Mouse (Mus musculus) splenic B cell, adult 2 months (primary cell): ENCODE data around the gene Gm11492.

ENCODE experiments used
- DNase-seq: peaks from one replicate; pipeline ENCODE4 v3.0.0-alpha.2; 2011; ENCODE audit warnings: low read depth, low spot score
- H3K27me3 ChIP-seq: 2 replicates; pipeline ENCODE4 v1.6.1; 2012; ENCODE audit warnings: mild to moderate bottlenecking, low read length, moderate library complexity, mixed read lengths; ENCODE audit not compliant: control insufficient read depth, poor library complexity, insufficient read depth, severe bottlenecking
- H3K36me3 ChIP-seq: 2 replicates; pipeline ENCODE4 v1.6.1; 2012; ENCODE audit warnings: mild to moderate bottlenecking, low read length, moderate library complexity, mixed read lengths; ENCODE audit not compliant: control insufficient read depth, poor library complexity, insufficient read depth, severe bottlenecking

Gm11492 gene

DNA sequence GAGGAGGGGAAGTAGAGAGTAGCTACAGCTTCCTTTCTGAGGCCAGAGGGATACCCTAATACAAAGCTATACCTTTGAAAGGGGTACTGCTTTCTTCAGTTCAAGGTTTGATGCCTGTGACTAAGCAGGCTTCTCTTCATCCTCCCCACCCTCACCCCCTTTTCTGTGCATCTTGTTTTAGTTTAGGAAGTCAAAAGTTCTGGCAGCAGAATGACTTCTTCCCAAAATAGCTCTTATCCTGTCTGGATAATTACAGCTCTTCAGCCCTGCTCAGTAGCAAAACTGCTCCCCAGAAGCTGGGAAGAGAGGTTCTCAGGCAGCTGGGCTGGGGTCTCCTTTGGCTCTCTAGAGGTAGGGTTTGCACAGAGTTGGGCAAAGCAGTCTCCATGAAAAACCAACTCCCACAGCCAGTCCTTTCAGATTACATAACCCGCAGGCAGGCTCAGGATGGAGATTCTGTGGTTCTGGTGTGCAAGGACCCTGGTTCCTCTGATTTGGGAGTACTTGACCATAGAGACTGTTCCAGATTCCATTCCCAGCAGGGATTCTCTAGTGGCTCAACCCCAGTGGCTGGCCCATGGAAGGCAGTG is 5.0 kb downstream of the Gm11492 start:
- H3K27me3 ChIP-seq = no peaks in the 10 kb centered on the region
- H3K36me3 ChIP-seq = no peaks in the 10 kb centered on the region
- no peak for DNase-seq

DNA sequence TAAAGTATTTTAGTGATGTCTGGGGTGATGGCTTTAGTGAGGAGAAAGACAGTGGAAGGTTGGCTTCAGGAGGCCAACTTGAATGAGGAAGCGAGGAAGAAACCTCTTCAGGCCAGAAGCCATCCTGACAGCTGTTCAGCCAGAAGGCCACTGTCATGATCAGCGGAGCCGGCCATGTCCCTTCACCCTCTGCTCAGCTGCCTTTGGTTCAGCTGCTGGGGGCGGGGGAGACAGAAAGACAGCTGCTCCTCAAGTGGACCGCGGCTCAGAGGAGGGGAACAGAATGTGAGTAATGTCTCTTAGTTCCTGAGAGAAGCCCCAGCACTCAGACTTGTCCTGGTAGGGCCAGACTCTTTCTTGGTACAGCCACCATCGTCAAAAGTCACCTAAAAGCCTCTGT is 7.3 kb downstream of the Gm11492 start:
- Histone ChIP-seq H3K36me3 (no peaks in the 10 kb centered on the region), H3K27me3 (no peaks in the 10 kb centered on the region)
- DNase-seq = no peak

DNA sequence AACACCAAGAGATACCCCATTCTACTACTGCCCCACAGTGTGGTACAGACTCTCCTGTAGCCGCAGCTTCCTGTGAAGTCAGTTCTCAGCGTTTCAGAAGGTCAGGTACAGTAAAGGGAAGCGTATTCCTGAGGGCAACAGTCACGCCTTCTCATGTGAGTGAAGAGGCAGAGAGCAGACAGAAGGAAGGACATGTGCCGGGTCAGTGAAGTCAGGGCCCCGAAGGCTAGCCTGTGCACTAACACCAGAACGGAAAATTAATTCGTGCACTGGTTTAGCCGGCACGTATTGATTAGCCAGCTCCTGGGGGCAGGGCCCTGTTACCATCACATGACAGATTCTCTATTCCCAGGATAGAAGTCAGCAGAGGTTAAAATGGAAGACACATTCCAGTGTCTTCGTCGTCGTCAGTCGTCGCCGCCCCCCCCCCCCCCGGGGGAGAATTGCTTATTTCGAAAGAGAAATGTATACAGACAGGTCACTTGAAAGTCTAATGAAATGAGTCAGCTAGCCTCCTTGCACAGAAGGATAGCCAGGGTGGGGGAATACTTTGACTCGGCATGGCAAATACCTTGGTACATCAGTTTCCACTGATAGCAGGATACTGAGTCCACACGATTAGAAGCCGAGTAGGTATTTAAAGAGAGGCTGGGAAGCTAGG is 8.2 kb downstream of the Gm11492 start:
- Histone ChIP-seq H3K27me3 (no peaks in the 10 kb centered on the region), H3K36me3 (no peaks in the 10 kb centered on the region)
- DNase-seq = no peak

DNA sequence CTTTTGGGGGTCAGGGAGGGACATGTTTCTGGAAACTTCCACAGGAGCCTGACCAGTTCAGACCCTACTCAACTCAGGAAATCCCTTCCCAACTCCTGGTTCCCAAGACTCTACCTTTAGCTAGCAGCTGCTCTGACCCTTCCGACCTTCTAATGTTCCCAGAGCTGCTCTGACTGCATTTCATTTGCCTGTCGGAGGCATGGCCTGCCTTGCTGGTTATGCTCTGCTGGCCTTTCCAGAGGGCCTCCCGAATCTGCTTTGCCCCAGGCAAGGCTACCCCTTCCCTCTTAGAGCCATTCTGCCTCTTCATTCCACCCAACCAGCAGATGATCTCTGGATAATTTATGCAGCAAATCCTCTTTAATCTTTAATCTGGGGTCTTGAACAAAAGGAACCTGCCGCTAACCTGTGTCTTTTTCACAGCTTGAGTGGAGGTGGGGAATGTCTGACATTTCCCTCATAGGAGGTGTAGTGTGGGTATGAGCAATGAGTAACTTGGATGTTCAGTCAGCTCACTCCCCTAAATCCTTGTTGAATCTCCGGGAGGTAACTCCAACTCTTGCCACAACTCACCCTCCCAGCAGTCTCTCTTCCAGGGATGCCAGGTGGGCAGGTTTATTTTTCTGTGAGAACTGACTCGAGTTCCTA is 11.3 kb downstream of the Gm11492 start:
- H3K36me3 ChIP-seq = no peaks in the 10 kb centered on the region
- DNase-seq = no peak

DNA sequence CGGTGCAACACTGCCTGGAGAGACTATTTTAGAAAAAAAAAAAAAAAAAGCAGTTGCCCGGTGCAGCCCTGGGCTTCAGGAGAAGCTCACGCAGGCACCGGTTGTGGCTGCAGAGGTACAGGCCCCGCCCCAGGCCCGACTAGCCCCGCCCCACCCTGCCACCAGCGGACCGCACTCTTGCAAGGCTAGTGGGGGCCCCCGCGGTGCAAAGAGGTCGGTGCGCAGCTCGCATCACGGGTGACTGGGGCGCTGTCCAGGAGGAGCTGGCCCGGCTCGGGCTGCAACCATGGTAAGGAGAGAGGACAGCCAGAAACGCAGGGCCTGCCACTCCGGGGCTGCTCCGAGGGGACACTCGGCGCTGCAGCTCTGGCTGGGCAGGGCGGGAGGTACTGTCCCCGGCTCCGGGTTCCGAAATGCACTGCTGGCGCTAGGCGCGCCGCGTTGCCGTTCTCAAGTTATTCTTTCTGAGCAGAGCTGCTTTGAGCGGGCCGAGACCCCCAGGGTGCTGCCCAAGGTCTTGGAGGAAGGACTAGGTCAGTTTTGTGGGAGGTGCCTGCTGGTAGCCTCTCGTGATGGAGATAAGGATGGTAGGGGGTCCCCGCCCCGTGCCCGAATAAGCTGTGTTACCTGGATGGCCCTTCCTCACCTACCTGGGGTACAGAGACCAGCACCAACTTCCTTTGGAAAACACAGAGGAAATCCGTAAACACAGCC is 12.0 kb downstream of the Gm11492 start:
- Histone ChIP-seq H3K27me3 (no peaks in the 10 kb centered on the region), H3K36me3 (no peaks in the 10 kb centered on the region)
- DNase-seq = peak; percentile 63

More for the DNA sequence above, 11.3 kb downstream of the Gm11492 start:
- H3K27me3 ChIP-seq = no peaks in the 10 kb centered on the region

DNA sequence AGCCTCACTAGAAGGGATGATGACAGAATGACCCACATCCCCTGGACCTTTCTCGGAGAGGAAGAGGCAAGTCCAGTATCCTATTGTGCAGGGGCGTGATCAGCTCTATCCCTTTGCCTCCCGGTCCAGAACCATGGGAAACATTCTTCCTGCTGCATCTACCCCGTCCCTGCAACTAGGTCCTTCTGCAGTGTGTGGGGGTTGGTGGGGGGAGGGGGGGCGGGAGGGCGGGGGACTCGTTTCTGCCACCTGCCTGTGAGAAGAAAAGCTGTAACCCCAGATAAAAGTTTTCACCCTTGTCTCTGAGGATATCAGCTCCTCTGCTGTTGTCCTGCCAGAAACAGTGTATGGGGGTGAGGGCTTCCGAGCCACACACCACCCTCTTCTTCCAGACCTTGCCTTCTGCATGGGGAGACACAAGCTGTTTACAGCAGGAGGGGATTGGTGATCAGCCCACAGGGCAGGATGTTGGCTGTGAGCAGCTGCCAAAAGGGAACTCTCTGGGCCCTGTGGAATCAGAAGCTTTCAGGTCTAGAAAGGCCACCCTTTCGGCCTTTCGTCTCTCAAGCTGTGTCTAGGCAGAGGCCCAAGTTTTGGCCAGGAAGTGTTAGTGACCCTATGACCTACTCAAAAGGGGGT is 12.6 kb downstream of the Gm11492 start:
- no peak for DNase-seq
- Histone ChIP-seq H3K36me3 (no peaks in the 10 kb centered on the region), H3K27me3 (no peaks in the 10 kb centered on the region)

DNA sequence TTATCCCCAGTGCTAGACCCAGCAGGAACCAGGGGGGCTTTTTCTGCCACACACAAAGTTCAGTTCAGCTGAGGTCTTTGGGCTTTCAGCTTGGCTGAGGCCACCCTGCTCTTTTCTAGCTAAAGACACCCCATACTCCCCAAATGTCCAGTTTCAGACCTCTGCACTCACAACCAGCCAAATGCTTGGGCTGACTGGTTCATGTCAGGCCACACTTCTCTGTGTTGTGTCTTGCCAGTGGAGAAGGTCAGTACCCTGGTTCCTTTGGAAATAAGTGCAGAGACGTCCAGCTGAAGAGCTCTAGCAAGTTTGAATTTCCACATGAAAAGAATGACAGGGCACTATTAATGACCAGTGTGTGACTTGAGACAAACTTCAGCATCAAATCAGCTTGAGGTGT is 13.3 kb downstream of the Gm11492 start:
- DNase-seq = no peak
- Histone ChIP-seq H3K27me3 (no peaks in the 10 kb centered on the region), H3K36me3 (no peaks in the 10 kb centered on the region)

DNA sequence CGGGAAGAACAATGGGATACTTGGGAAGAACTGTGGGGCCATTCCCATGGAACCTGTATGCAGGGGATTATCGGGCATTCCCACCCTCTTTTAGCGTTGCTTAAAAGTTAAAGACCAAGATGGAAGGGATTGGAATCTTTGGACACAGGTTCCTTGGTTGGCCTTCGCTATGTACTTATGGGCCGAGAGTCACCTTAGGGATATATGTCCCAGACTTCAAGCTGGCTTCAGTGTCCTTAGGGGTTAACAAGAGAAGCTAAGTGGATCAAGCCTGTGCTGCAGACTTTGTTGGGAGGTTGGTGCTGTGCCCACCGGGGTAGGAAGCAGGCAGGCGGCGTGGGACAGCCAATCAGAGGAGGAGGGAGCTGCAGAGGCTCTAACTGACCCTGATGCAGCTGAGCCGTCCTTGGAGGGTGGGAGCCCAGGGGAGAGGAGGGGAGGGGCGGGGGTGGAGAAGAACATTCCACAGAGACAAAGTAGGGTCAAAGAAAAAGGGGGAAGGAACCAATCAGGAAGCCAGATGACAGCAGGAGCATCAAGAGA is 14.2 kb downstream of the Gm11492 start:
- H3K36me3 ChIP-seq = no peaks in the 10 kb centered on the region
- no peaks in the 10 kb centered on the region for H3K27me3 ChIP-seq
- DNase-seq = no peak

DNA sequence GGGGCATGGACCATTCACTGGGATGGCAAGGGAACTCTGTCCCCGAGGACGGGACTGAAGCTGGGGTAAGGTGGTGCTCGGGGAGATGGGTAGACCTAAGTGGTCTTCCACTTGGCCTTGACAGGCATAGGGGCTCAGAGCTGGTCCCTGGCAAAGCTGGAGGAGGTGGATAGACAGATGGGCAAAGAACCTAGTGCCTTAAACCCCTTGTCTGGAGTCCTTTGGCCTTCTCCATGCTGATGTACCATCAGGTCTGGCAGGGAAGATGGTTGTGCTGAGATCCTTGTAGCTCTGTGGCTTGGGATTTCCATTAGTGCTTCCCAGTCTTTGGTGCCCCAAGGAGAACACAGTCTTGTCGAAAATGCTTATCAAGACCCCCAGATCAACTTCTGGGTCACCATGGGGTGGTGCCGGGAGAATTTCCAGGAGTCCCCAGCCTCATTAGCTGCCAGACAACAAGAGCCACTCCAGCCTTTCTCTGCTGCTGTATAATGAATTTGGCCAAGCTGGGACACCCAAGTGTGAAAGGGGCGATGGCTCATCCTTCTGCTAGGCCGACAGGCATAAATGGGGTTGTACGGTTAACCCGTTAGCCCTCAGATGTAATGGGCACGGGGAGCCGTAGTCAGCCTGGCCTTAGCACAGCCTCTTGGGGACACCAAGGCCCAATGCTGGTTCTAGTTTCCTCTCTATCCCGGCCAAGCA is 14.9 kb downstream of the Gm11492 start:
- Histone ChIP-seq H3K27me3 (no peaks in the 10 kb centered on the region), H3K36me3 (no peaks in the 10 kb centered on the region)
- no peak for DNase-seq

DNA sequence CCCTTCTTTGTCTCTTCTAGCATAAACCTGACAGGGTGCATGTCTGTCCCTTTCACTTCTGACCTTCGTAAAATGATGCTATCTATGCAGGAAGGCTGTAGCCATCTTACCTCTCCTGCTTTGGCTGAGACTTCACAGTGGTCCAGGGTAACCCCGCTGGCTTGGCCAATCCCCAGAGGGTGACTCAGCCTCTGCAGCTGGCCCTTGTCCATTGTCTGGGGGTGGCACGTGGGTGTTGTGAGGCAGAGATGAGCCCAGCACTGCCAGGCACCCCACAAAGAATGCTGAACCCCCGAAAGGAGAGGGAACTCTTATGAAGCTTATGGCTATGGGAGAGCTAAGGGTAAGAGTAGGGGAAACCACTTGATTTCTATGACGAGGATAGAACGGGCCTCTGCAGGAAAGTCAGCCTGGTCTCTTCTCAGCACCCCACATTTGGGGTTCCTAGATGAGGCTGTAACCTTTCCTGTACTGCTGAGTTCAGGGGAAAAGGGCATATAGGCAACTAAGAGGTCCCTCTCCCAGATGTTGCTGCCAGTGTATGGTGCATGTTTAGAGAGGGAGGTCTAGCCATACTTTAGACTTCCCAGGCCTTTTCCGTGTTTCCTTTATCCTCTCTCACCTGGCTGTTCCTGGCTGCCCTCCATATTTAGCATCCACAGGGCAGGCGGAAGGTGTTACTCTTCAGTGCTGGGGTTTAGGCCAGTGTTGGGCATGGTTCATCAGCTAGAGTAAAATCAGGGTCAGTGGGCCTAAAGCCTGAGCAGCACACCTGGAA is 15.7 kb downstream of the Gm11492 start:
- Histone ChIP-seq H3K27me3 (no peaks in the 10 kb centered on the region), H3K36me3 (no peaks in the 10 kb centered on the region)
- DNase-seq = no peak

DNA sequence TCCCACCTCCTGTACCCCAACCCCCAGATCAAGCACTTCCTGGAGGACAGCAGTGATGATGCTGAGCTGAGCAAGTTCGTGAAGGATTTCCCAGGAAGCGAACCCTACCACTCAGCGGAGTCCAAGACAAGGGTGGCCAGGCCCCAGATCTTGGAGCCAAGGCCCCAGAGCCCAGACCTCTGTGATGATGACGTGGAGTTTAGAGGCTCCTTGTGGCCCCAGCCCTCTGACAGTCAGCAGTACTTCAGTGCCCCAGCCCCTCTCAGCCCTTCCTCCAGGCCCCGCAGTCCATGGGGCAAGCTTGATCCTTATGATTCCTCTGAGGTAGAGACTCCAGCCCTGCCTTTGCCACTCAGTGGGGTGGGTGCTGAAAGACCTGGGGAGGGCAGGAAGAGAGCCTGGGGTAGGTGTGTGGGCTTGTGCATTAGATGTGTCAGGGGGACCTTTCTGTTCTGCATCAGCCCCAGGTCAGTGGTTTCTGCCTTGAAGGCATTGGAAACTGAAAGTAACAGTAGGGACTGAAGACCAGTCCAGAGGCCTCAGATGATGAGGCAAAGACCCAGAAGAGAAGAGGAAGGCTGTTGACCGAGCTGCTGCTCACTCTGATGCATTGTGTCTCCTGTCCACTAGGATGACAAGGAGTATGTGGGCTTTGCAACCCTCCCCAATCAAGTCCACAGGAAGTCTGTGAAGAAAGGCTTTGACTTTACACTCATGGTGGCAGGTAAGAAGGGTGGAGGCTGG is 17.0 kb downstream of the Gm11492 start:
- Histone ChIP-seq H3K27me3 (no peaks in the 10 kb centered on the region), H3K36me3 (no peaks in the 10 kb centered on the region)
- DNase-seq = no peak

DNA sequence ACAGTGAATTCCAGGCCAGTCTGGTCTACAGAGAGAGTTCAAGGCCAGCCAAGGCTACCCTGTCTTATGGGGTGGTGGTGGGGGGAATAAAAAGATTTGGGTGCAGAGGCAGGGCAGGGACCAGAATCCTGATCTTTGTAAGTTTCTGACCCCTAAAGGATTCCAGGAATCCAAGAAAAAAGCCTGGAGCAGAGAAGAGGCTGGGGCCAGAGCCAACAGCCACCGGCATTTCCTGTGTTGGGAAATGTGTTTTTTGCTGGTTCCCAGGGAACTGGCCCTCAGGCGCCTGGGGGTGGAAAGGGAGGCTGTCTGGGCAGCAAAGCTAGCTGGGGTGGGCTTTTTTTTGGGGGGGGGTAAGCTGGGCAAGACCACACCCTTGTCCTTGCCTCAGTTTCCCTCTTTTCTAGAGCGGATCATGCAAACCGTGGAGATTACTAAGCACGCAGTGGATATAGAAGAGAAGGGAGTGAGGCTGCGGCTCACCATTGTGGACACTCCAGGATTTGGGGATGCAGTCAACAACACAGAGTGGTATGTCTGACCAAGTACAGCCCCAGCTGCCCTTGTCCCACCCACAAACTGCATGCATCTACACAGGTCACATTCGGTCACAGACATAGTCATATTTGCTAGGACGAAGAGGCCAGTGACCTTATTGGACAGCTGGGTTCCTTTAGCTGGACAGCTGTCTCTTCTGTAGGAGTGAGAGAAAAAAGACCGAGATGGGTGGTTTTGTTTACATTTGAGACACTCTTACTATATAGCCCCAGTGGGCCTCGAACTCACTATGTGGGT is 18.5 kb downstream of the Gm11492 start:
- no peak for DNase-seq
- no peaks in the 10 kb centered on the region for H3K36me3 ChIP-seq
- no peaks in the 10 kb centered on the region for H3K27me3 ChIP-seq
